Mouse (Mus musculus) megakaryocyte progenitor cell, adult 5-6 weeks (primary cell): ENCODE data around the gene Treml1. TPM values are rescaled to one million over a fixed set of nuclear protein-coding genes. Genes with fewer than 3 reads are reported as not detected.

ENCODE experiments used
- ATAC-seq: replicated peaks from 2 replicates; pipeline ENCODE4 v1.8.0; 2016; ENCODE audit warnings: mild to moderate bottlenecking, moderate TSS enrichment, inconsistent platforms; ENCODE audit not compliant: poor library complexity
- total RNA-seq, 2 experiments: library from RNA; stranded (forward) in 1 of 2; stranded (reverse) in 1 of 2; fragments of 157-497, 149-512 nt in 1 of 2; fragments of 200-1000 nt in 1 of 2; gene quantifications; 2 replicates each; pipeline versions ENCODE4 v1.2.3 to v1.2.4; 2015 to 2017

The Treml1 gene
- total RNA-seq, 2 experiments from 2014 or later, result 0.62 TPM; not detected in 1

- peak; percentile 45 for ATAC-seq
Measured at GRCm38 (mm10) chr17:48408526-48409291, 49.0 kb downstream of the Treml1 start.

GRCm38 (mm10) chr17:48409380-48410298 lies 49.9 kb downstream of the Treml1 start, which contains the start of the genes Nfya and Oard1:
Nfya (minus strand) TSS chr17:48409906.
Oard1 (plus strand) TSS chr17:48410014.
- ATAC-seq, result peak; percentile 68

GRCm38 (mm10) chr17:48410299-48410785 lies 50.6 kb downstream of the Treml1 start:
- ATAC-seq, result peak; percentile 17

- ATAC-seq, result no peak
Measured at GRCm38 (mm10) chr17:48411241-48411640, 51.5 kb downstream of the Treml1 start.

- ATAC-seq, result no peak
Measured at GRCm38 (mm10) chr17:48416011-48416410, 56.3 kb downstream of the Treml1 start.

Other genes with a start within 250 kb of the Treml1 start
- 0.62 and 1.1 TPM in 2 replicates for gene 9830107B12Rik, start 213.6 kb upstream of the Treml1 start, total RNA-seq (2015)
- gene 9830107B12Rik, start 213.6 kb upstream of the Treml1 start, total RNA-seq (2017), result 2.3 and 2.4 TPM in 2 replicates
- 1.0 and 2.3 TPM in 2 replicates for gene A530064D06Rik, start 192.6 kb upstream of the Treml1 start, total RNA-seq (2015)
- 2.8 and 3.9 TPM in 2 replicates for gene A530064D06Rik, start 192.6 kb upstream of the Treml1 start, total RNA-seq (2017)
- gene Trem1, start 127.1 kb upstream of the Treml1 start, total RNA-seq (2015), result 4.8 and 5.9 TPM in 2 replicates
- gene Trem1, start 127.1 kb upstream of the Treml1 start, total RNA-seq (2017), result 13.1 and 15.3 TPM in 2 replicates
- gene Trem3, start 112.1 kb upstream of the Treml1 start, total RNA-seq (2015), result 124 and 147 TPM in 2 replicates
- gene Trem3, start 112.1 kb upstream of the Treml1 start, total RNA-seq (2017), result 113 and 150 TPM in 2 replicates
- gene Treml4, start 95.6 kb upstream of the Treml1 start, total RNA-seq (2015), result 0.10 and 0.76 TPM in 2 replicates
- 2.2 and 2.9 TPM in 2 replicates for gene Treml4, start 95.6 kb upstream of the Treml1 start, total RNA-seq (2017)
- gene Treml2, start 60.4 kb upstream of the Treml1 start, total RNA-seq (2015), result 42.9 and 54.0 TPM in 2 replicates
- gene Treml2, start 60.4 kb upstream of the Treml1 start, total RNA-seq (2017), result 43.9 and 50.8 TPM in 2 replicates
- gene B430306N03Rik, start 43.8 kb upstream of the Treml1 start, total RNA-seq (2015), result 8.3 and 11.9 TPM in 2 replicates
- 2.7 and 4.6 TPM in 2 replicates for gene B430306N03Rik, start 43.8 kb upstream of the Treml1 start, total RNA-seq (2017)
- gene Trem2, start 13.5 kb upstream of the Treml1 start, total RNA-seq (2015), result 3.4 and 5.7 TPM in 2 replicates
- 4.2 and 13.6 TPM in 2 replicates for gene Trem2, start 13.5 kb upstream of the Treml1 start, total RNA-seq (2017)
- 103 and 105 TPM in 2 replicates for gene Nfya, start 50.0 kb downstream of the Treml1 start, total RNA-seq (2015)
- 34.4 and 38.0 TPM in 2 replicates for gene Nfya, start 50.0 kb downstream of the Treml1 start, total RNA-seq (2017)
- 39.8 and 42.4 TPM in 2 replicates for gene Oard1, start 50.1 kb downstream of the Treml1 start, total RNA-seq (2015)
- gene Oard1, start 50.1 kb downstream of the Treml1 start, total RNA-seq (2017), result 57.9 and 60.9 TPM in 2 replicates
- not detected in 2 replicates for gene Apobec2, start 73.0 kb downstream of the Treml1 start, total RNA-seq (2015)
- not detected in 2 replicates for gene Apobec2, start 73.0 kb downstream of the Treml1 start, total RNA-seq (2017)
- 5.9 and 18.8 TPM in 2 replicates for gene Tspo2, start 91.6 kb downstream of the Treml1 start, total RNA-seq (2015)
- 4.2 and 6.8 TPM in 2 replicates for gene Tspo2, start 91.6 kb downstream of the Treml1 start, total RNA-seq (2017)
- 0.42 and 0.66 TPM in 2 replicates for gene Unc5cl, start 95.0 kb downstream of the Treml1 start, total RNA-seq (2015)
- gene Unc5cl, start 95.0 kb downstream of the Treml1 start, total RNA-seq (2017), result 0.79 and 3.6 TPM in 2 replicates